Mouse (Mus musculus): ENCODE measurements around the gene Ankef1.

- no peak for TF ChIP-seq CTCF (conservative IDR thresholded peaks at IDR 0.05; ENCODE audit: insufficient read depth, insufficient read length, low read depth, low read length)
- TF ChIP-seq POLR2A (IDR thresholded peaks at IDR 0.05; ENCODE audit: low read depth, low read length): no peak
Observed at GRCm38 (mm10) chr2:136483058-136483457, 18.7 kb upstream of the Ankef1 start.

Data from kidney, adult 2 months (tissue).